Mouse (Mus musculus): ENCODE results near the gene Npas4. TPM values are rescaled to one million over a fixed set of nuclear protein-coding genes. Genes with fewer than 3 reads are reported as not detected.
A peak's percentile ranks its signal among the peaks of the same experiment; 100 is the strongest.
"Not testable (repeated sequence)": the region's sequence is repeated elsewhere in the genome, so short reads cannot be mapped to it uniquely, and the experiment has no call there.

Npas4 gene
- total RNA-seq, 1 experiment from 2014 or later: not detected

DNA sequence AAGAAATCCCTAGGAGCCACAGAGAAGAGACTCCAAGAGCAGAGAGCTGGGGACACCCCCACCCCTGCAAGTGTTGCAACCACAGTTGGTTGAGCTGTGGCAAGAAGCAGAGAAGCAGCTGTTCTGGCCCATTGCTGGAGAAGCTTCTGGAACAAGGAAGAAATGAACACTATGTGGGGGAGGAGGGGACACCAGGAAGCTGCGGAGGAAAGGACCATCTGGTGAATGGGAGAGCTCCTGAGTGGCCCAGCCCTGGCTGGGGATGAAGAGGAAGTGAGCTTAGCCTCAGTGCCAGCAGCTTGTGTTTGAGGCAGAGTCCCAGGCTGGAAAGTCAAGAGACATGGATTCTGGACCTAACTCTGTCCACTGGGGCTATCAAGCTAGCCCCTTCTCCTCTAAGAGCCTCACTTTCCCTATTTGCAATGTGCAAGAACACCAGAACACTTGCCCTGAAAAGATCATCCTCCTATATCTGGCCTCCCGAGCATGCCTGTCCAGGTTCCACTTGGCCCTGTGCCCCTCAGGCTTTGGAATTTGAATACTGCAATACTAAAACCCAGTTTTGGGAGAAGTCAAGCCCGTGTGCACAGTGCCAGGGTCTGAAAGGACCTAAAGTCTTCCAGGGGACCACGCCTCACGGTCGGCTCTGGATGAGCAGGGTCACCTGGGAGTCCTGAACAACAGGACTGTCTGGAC is 9.5 kb upstream of the Npas4 start:
- ATAC-seq (replicated peaks; ENCODE audit: insufficient number of reproducible peaks, low FRiP score, low TSS enrichment, poor library complexity, severe bottlenecking): no peak

DNA sequence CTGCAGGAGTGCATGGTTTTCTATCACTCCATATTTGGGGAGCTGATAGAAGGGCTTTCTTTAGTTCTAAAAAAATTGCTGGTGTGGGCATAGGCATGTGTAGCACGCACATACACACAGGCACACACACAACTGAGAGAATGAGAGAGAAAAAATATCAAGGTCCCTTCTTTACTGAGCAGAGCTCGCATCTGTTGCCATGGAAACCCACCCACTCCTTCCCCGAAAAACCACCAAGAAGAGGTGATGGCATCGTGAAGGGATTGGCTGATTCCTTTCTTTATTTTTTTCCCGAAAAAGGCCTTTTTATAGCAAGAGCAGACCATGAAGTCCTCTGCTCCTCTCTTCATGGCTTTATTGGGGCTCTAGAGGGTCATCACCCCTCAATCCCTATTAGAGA is 3.9 kb upstream of the Npas4 start:
- ATAC-seq (replicated peaks; ENCODE audit: insufficient number of reproducible peaks, low FRiP score, low TSS enrichment, poor library complexity, severe bottlenecking): no peak

DNA sequence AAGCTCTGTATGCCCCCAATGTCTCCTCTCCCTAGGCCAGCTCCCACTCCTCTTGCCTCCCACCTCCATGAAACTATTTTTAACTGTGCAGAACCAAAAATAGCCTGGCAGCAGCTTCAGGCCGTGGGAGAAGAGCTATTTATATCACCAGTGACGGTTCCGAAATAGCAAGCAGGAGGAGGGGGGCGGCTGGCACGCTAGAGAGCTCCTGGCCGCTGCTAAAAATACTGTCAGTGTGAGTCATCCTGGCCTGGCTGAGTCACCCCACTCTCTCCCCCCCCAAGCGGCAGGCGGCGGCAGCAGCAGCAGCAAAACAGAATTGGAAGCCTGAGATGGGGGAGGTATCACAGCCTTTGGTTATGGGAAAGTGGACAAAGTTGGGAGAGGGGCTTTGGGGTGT is 2.8 kb upstream of the Npas4 start:
- ATAC-seq (replicated peaks; ENCODE audit: insufficient number of reproducible peaks, low FRiP score, low TSS enrichment, poor library complexity, severe bottlenecking): no peak

DNA sequence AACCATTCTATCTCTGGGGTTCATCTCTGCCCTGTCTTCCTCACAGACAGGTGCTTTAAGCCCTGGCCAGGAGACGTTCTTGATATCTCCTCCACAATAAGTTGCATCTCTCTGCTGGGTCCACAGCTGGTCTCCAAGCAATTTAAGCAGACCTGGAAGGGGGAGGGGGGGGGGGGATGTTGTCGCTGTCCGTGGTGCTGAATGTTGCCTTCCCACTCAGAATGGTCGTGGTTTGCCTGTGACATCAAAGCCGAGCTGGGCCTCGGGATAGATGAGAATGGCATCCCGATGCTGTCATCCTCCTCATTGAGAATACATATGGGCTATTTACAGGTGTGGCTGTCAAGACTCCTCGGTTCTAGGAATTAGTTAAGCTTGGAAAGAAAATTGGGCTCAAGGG is 2.3 kb upstream of the Npas4 start:
- no peak for ATAC-seq (replicated peaks; ENCODE audit: insufficient number of reproducible peaks, low FRiP score, low TSS enrichment, poor library complexity, severe bottlenecking)

DNA sequence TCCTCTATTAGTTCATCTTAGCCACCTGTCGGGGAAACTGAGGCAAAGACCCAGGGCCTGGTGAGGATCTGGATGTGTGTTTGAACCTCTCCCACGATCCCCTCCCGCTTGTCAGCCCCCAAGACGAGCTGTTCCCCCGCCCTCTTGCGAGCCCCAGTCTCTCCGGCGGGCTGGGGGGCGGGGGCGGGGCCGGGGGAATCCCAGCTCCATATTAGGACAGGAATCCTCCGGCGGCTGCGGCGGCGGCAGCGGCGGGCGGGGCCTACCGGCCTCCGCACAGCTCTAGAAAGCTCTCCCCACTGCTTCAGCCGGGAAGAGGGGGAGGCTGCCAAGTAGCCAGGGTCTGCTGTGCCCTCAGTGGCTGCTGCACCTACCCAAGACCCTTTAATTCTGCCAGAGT is 600 bp upstream of the Npas4 start:
- ATAC-seq (replicated peaks; ENCODE audit: insufficient number of reproducible peaks, low FRiP score, low TSS enrichment, poor library complexity, severe bottlenecking): no peak

DNA sequence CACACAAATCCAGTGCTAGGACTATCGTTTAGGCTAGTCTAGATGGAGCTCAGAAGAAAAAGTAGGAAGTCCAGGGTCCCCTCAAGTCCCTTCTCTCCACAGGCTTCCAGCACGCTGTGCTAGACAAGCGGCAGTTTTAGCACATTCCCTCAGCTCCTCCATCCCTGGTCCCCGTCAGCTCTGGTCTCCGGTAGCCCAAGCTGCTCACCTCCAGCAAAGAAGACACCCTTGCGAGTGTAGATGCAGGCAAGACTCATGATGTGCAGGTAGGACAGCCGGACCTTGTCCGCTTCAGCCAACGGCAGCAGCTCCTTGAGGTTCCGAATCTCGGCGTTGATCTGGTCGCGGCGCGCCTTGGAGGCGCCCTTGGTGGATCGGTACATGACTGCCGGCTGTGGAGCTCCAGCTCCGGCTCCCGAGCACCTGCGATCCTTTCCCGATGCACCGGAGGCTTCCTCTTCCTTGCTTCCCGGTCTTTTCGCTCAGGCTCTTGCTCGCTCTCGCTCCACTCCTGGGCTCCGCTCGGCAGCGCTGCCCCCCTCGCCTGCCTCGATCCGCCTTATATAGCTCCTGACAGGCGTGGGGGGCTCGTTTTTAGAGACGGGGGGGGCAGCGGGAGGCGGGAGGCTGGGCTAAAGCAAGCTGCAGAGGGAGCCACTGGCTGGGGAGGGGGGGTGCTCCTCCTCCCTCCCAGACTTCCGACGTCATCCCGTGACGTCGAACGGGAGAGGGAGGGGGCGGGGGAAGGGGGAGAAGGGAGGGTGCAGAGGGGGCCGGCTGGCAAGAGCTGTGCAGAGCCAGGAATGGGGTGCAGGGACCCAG is 471 bp downstream of the Npas4 start:
- no peak for ATAC-seq (replicated peaks; ENCODE audit: insufficient number of reproducible peaks, low FRiP score, low TSS enrichment, poor library complexity, severe bottlenecking)

DNA sequence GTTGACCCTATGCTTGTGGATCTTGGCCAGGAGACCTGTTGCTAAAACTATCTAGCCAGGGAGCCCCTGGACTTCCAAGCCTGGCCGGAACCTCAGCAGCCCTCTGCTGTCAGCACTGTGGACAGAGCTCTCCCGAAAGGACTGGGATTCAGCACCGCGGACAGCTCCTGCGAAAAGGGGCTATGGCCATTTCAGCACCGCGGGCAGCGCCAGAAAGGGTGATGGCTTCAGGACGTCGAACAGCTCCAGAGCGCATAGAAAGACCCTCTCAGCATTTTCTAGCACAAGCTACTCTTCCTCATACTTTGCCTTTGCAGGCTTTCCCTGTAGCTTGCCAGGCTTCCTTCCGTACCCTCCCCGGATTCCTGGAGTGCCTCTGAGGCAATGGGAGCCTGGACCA is 1.1 kb downstream of the Npas4 start:
- peak; percentile 68; the same call in 1 of the 2 replicates for ATAC-seq (replicated peaks; ENCODE audit: insufficient number of reproducible peaks, low FRiP score, low TSS enrichment, poor library complexity, severe bottlenecking)

DNA sequence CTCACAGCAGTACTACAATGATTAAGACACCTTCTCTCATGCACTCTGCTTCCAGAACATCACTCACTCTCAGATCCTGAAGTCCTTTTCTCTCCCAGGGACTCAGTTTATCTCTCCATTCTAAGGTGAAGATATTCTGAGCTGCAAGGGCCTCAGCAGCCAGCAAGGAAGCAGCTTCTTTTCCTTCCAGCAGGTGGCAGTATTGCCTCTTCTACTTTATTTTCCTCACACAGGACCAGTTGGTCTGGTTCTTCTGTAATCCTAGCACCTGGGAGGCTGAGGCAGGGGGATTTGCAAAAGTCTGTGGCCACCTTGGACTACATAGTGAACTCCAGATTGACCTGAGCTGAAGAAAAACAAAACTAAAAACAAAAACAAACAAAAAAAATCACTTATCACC is 8.3 kb downstream of the Npas4 start:
- ATAC-seq (replicated peaks; ENCODE audit: insufficient number of reproducible peaks, low FRiP score, low TSS enrichment, poor library complexity, severe bottlenecking): no peak

DNA sequence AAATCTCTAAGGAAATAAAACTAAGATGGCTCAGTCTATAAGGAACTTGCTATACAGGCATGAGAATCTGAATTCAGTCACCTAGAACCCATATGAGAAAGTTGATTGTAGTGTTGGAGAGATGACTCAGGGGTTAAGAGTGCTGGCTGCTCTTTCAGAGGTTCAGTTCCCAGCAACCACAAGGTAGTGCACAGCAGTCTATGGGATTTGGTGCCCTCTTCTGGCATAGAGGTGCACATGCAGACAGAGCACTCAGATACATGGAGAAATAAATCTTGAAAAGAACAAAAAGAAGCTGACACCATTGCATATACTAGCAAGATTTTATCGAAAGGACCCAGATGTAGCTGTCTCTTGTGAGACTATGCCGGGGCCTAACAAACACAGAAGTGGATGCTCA is 21.9 kb downstream of the Npas4 start:
- ATAC-seq (replicated peaks; ENCODE audit: insufficient number of reproducible peaks, low FRiP score, low TSS enrichment, poor library complexity, severe bottlenecking): peak; percentile 70; the same call in 1 of the 2 replicates

DNA sequence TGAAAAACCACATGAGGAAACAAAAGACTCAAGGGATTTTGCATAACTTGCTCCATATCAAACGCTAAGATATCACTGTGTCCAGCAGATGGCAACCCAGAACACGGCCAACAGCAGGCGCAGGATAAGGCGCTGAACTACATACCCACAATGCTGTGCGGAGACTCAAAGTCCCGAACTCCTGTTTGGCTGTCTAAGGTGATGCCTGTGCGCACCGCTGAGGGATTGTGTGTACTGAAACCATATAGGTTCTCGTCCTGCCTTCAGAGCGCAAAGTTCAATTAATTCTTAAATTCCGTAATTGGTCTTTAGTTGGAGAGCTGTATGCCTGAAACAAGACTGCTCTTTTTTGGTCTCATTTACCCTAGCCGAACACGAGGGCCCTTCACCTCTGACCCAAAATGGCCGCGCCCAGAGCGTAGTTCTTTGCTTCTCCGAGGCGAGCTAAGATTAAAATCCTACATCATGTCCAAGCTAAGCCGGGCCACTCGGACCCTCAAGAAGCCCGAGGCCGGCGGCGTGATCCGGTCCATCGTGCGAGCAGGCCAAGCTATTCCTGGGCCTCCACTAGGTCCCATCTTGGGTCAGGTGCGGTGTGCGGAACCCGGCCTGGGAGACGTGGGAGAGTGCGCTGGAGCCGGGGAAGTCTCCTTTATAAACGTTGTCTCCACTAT is 28.1 kb downstream of the Npas4 start, which contains the start of gene Mrpl11:
TSS of gene Mrpl11 (plus strand) at position 220 of the 674 bp plus-strand sequence.
- peak; percentile 99 for ATAC-seq (replicated peaks; ENCODE audit: insufficient number of reproducible peaks, low FRiP score, low TSS enrichment, poor library complexity, severe bottlenecking)

DNA sequence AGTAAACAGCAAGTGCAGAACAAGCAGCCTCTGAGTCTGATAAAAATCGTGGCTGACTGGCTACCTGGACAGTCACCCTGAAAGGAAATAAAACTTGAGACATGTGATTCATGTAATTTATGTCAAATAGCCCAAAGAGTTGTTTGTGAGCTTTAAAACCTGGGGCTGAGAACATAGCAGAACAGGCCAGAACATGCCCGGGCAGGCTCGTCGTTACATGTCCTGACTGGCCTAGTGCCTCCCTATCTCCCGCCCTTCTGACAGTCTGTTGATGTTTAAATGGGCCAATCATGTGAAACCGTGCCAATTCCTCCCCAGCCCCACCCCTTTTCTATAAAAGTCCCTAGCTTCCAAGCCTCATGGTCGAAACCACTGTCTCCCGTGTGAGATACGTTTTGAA is 41.5 kb downstream of the Npas4 start:
- not testable (repeated sequence) for ATAC-seq (replicated peaks; ENCODE audit: insufficient number of reproducible peaks, low FRiP score, low TSS enrichment, poor library complexity, severe bottlenecking)

DNA sequence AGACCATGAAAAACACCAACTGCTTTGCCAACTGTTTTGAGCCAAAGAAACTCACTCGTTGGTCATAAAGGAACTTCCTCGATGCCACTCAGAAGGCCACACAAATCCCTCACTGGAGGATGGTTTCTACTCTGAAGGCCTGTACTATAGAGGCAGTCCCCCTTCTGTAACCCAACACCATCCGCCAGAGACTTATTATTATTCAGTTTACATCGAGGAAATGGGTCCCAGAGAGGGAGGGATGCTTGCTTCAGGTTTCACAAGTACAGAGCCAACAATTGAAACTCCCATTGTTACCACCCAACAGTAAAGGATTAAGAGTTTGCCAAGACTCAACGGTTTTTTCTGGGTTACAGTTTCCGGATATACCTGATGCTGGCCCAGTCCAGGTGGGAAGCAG is 44.6 kb downstream of the Npas4 start:
- ATAC-seq (replicated peaks; ENCODE audit: insufficient number of reproducible peaks, low FRiP score, low TSS enrichment, poor library complexity, severe bottlenecking): no peak

DNA sequence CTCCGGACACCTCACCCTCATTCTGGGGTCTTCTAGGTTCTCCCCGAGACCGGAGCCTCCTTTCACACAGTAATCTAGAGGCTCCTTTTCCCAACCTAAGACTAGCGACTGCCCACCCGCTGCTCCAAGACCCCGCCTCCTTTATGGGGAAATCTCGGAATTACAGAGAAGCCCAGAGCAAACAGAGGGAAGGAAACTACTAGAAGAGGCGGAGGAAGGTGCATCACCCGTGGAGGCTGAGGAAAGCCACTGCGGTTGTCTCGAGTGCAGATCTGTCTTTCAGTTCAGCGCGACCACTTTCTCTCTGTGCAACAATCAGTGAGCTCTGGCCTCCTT is 46.9 kb downstream of the Npas4 start:
- ATAC-seq (replicated peaks; ENCODE audit: insufficient number of reproducible peaks, low FRiP score, low TSS enrichment, poor library complexity, severe bottlenecking): no peak

DNA sequence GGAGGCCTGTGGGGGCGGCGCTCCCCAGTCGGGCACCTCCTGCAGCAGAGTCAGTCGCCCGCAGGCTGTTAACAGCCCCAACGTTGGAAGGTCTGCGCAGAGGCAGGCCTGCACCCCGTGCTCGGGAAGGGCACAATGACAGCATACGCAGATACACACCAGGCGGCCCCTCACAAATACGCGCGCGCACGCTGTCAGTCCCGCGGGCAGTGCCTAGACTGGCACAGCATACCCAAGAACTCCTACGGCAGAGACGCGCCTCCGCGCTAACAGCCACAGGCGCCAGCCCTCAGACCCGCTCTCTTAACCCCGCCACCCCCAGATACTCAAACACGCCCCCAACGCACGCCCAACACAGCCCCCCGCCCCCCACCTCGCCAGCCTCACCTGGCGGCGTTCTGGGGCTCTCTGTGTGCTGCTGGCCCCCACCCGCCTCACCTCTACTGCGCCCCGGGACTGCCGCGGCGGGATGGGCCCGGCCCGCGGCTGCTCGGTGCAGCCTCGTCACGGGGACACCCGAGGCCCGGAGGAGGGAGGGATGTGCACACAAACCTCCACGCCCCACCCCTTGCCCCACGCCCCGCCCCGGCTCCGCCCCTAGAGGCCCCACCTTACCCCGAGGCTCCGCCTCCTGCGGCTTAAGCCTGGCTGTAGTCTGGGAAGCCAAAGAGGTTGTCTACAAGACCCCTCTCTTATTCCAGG is 47.4 kb downstream of the Npas4 start, which contains the start of gene Peli3:
TSS of gene Peli3 (minus strand) at position 577 of the 702 bp plus-strand sequence.
- ATAC-seq (replicated peaks; ENCODE audit: insufficient number of reproducible peaks, low FRiP score, low TSS enrichment, poor library complexity, severe bottlenecking): peak; percentile 83

DNA sequence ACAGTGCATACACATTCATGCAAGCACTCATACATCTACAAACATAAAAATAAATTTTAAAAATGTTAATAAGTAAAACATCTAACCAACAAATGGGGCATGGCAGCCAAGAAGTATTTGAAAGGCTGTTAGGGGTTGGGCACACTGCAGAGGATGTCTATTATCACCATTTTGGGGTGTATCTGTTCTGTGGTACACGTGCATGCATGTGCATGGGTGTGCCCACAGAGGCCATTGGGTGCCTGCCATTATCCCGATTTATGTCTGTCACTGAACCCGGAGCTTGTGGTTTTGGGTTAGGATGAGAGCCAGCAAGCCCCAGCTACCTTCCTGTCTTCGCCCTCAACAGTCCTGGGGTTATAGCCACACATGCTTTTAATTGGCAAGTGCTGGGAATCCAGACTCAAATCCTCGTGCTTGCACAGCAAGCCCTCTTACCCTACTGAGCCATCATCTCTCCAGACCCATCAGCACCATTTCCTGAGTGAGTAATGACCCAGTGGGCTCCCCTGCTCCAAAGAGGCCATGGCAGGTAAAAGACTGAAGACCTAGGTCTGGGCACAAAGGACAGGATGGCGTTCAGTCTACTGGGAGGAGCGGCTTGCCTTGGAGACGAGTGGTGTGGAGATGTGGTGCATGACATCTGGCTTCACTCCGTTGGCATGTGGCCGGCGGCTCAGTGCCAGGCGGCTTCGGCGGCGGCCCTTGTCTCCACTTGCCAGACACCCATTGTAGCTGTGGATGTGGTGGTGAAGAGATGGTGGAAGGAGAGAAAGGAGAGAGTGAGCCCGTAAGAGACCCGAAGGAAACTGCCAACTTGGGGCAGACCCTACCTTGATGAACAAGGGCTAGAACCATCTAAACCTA is 52.4 kb downstream of the Npas4 start:
- no peak for ATAC-seq (replicated peaks; ENCODE audit: insufficient number of reproducible peaks, low FRiP score, low TSS enrichment, poor library complexity, severe bottlenecking)

DNA sequence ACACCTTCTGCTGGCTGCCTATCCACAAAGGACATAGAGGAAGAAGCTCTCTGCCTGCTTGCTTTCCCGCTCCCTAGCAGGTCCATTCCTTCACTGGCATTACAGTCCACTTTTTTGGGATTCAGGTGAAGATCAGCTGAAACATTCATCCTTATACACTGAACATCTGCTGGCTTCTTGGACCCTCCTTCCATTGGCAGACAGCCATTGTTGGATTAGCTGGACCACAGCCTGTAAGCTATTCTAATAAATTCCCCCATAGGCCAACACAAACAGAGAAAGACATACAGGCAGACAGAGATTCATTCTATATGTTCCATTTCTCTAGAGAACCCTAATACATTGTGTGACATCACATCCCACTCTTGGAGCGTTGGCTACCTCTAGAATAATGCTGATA is 53.2 kb downstream of the Npas4 start:
- no peak for ATAC-seq (replicated peaks; ENCODE audit: insufficient number of reproducible peaks, low FRiP score, low TSS enrichment, poor library complexity, severe bottlenecking)
